Mouse (Mus musculus): ENCODE results near the gene Etfbkmt. TPM values are rescaled to one million over a fixed set of nuclear protein-coding genes. Genes with fewer than 3 reads are reported as not detected.
"Not testable (repeated sequence)": the region's sequence is repeated elsewhere in the genome, so short reads cannot be mapped to it uniquely, and the experiment has no call there.

The Etfbkmt gene
- polyA plus RNA-seq, 1 experiment from 2014 or later = 6.5 TPM

DNA sequence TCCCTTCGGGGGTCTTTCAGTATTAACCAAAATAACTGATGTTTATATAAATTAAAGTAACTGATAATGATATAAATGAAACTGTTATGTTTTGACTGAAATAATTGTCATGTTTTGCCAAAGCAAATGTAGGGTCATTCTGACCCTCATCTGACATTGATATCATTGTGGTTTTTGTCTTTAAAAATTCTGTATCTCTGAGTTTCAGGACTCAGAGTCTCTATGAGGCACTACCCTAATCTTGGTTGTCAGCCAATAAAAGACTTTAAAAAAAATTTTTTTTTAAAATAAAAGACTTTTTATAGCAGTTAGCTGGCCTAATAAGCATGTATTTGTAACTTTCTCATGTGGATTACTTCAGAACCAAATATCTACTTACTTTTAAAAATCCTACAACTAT lies 28.0 kb downstream of the Etfbkmt start:
- H3K9ac ChIP-seq = no peak overlapping the region
- no peak for ATAC-seq (ENCODE audit: low FRiP score, low read depth)
- H3K36me3 ChIP-seq = peaks cover 52% of the 10 kb centered on the region
- H3K4me1 ChIP-seq = no peaks in the 10 kb centered on the region
- no peaks in the 10 kb centered on the region for H3K9me3 ChIP-seq
- no peak overlapping the region for H3K4me2 ChIP-seq (replicated peaks)
- WGBS = 97% methylated on average over 1 of the region's 1 CpGs
- no peak overlapping the region for H3K27ac ChIP-seq
- no peak overlapping the region for H3K4me3 ChIP-seq
- H3K27me3 ChIP-seq (replicated peaks) = no peaks in the 10 kb centered on the region

DNA sequence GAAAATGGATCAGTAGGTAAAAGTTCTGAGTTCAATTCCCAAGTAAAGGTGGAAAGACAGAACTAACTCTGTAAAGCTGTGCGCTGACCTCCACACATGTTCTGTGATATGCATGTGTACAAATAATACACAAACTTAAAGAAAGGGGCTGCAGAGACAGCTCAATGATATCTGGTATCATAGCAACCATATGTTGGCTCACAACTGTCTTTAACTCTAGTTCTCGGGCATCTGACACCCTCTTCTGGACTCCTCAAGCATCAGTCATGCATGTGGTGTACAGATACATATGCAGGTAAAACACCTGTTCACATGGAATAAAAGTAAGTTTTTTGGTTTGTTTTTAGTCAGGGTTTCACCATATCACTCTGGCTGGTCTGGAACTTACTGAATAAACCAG lies 28.8 kb downstream of the Etfbkmt start:
- 96% methylated on average over 2 of the region's 2 CpGs for WGBS
- Histone ChIP-seq H3K27ac (no peak overlapping the region), H3K4me3 (no peak overlapping the region), H3K9ac (no peak overlapping the region), H3K36me3 (peaks cover 50% of the 10 kb centered on the region), H3K4me1 (no peaks in the 10 kb centered on the region), H3K27me3 (replicated peaks) (no peaks in the 10 kb centered on the region), H3K9me3 (no peaks in the 10 kb centered on the region), H3K4me2 (replicated peaks) (no peak overlapping the region)
- no peak for ATAC-seq (ENCODE audit: low FRiP score, low read depth)

DNA sequence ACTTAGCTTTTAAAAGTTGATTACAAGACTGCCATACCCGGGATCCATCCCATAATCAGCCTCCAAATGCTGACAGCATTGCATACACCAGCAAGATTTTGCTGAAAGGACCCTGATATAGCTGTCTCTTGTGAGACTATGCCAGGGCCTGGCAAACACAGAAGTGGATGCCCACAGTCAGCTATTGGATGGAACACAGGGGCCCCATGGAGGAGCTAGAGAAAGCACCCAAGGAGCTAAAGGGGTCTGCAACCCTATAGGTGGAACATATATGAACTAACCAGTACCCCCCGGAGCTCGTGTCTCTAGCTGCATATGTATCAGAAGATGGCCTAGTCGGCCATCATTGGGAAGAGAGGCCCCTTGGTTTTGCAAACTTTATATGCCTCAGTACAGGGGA lies 30.3 kb downstream of the Etfbkmt start:
- not testable (repeated sequence) for H3K4me2 ChIP-seq (replicated peaks); H3K4me1 ChIP-seq; ATAC-seq (ENCODE audit: low FRiP score, low read depth); H3K4me3 ChIP-seq; H3K9ac ChIP-seq; H3K9me3 ChIP-seq; H3K27ac ChIP-seq; H3K27me3 ChIP-seq (replicated peaks)
- WGBS = 92% methylated on average over 4 of the region's 4 CpGs
- H3K36me3 ChIP-seq = peaks cover 48% of the 10 kb centered on the region

DNA sequence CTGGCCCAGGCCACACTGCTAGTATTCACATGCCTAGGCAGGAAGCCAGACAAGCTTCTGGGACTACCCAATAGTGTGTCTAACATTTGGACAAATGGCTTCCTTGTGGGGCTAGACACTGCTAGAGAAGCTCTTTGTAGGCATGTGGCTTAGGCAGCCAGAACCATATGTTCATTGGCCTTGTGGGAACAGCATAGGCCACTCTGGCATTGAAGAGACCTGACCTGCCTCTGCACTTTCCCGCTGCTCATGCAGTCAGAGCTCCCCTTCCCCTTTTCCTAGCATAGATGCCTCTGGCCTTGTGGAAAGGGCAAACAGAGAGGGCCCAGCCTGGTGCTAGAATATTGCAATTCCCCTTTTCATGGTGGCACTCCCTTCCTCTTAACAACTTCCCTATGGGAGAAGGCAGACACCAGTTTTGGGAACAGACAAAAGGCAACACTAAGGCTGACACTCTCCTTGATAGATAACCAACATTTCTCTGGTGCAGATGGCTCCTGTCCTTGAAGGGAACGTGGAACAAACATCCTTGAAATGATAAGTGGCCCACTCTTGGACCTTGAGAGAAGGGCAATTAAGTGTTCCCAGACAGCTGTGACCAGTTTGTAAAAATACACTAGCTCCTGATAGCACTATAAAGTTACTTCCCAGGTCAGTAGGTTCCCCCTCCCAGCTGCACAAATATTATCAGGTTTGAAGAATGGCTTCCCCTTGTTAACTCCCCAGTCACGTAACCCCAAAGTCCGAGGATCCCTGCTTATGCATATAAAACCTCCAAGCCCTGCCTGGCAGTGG lies 34.4 kb downstream of the Etfbkmt start:
- H3K4me1 ChIP-seq = no peaks in the 10 kb centered on the region
- H3K4me3 ChIP-seq = no peak overlapping the region
- H3K9ac ChIP-seq = no peak overlapping the region
- WGBS = 65% methylated on average over 4 of the region's 4 CpGs
- no peaks in the 10 kb centered on the region for H3K27me3 ChIP-seq (replicated peaks)
- no peak overlapping the region for H3K4me2 ChIP-seq (replicated peaks)
- peaks cover 52% of the 10 kb centered on the region for H3K36me3 ChIP-seq
- H3K9me3 ChIP-seq = no peaks in the 10 kb centered on the region
- ATAC-seq (ENCODE audit: low FRiP score, low read depth) = no peak
- no peak overlapping the region for H3K27ac ChIP-seq

DNA sequence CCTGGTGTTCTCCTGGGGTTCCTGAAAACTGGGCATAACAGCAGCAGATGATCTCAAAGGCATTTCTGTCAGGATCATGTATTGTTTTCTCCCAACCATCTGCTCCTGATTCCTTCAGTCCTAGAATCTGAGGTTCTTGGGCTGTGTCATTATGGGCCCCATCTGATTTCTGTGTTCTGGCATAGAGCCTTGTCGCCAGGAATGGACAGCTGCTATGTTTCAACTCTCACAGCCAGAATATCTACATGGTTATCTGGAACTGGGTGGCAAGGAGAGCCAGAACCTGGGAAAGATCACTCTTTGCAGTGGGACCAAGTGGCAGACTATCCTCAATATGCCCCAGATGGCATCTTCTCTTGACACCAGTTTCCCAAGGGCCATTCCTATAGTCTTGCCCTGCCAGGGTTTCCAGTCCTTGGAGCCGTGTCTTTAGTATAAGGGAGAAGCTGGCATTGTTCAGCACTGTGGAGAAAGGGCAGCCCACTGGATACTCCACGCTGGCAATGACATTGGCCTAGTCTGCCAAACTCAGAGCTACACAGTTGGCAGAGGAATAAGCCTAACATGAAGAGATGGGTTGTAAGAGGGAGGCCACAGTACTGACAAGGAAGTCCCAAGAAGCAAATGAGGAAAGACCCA lies 35.4 kb downstream of the Etfbkmt start:
- no peaks in the 10 kb centered on the region for H3K27me3 ChIP-seq (replicated peaks)
- no peak for ATAC-seq (ENCODE audit: low FRiP score, low read depth)
- no peak overlapping the region for H3K27ac ChIP-seq
- no peak overlapping the region for H3K9ac ChIP-seq
- H3K4me2 ChIP-seq (replicated peaks) = no peak overlapping the region
- no peaks in the 10 kb centered on the region for H3K9me3 ChIP-seq
- no peak overlapping the region for H3K4me3 ChIP-seq
- H3K36me3 ChIP-seq = peaks cover 54% of the 10 kb centered on the region
- WGBS = 90% methylated on average over 3 of the region's 3 CpGs
- H3K4me1 ChIP-seq = no peaks in the 10 kb centered on the region

DNA sequence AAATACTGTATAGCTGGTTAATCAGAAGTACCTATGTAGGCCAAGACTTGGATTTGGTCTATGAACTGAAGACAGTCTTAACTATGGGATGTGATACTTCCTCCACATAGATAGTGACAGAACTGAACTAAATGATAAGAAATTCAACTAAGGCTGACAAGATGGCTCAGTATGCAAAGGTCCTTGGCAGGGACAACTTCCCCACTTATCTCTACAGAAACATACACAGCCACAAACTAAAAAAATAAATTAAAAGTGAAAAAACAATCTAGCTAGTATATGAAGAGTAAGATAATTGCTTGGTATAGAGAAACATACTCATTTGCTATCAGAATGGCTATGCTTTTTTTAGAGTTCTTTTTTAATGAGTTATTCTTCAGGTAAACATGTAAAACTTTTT lies 39.4 kb downstream of the Etfbkmt start:
- no peaks in the 10 kb centered on the region for H3K4me1 ChIP-seq
- no peak for ATAC-seq (ENCODE audit: low FRiP score, low read depth)
- H3K27me3 ChIP-seq (replicated peaks) = no peaks in the 10 kb centered on the region
- no peak overlapping the region for H3K27ac ChIP-seq
- no peaks in the 10 kb centered on the region for H3K9me3 ChIP-seq
- no peak overlapping the region for H3K9ac ChIP-seq
- no peak overlapping the region for H3K4me3 ChIP-seq
- H3K36me3 ChIP-seq = peaks cover 76% of the 10 kb centered on the region
- no peak overlapping the region for H3K4me2 ChIP-seq (replicated peaks)

DNA sequence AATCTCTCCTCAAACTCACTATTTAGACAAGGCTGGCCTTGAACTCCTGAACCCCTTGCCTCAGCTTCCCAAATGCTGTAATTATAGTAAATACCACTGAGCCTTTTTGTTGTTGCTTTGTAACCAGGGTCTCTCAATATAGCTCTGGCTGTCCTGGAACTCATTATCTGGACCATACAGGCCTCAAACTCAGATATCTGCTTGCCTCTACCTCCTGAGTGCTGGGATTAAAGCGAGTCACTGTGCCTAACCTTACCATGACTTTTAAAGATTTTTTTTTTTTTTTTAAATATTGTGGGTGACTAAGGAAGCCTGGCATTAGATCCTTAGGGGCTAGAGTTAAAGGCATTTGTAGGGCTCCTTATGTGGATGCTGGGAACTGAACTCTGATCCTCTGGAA lies 44.4 kb downstream of the Etfbkmt start:
- H3K27ac ChIP-seq = no peak overlapping the region
- H3K9me3 ChIP-seq = no peaks in the 10 kb centered on the region
- H3K9ac ChIP-seq = no peak overlapping the region
- no peak for ATAC-seq (ENCODE audit: low FRiP score, low read depth)
- H3K4me3 ChIP-seq = no peak overlapping the region
- no peaks in the 10 kb centered on the region for H3K27me3 ChIP-seq (replicated peaks)
- 91% methylated on average over 1 of the region's 1 CpGs for WGBS
- peaks cover 14% of the 10 kb centered on the region for H3K4me1 ChIP-seq
- H3K36me3 ChIP-seq = peaks cover 42% of the 10 kb centered on the region
- no peak overlapping the region for H3K4me2 ChIP-seq (replicated peaks)

DNA sequence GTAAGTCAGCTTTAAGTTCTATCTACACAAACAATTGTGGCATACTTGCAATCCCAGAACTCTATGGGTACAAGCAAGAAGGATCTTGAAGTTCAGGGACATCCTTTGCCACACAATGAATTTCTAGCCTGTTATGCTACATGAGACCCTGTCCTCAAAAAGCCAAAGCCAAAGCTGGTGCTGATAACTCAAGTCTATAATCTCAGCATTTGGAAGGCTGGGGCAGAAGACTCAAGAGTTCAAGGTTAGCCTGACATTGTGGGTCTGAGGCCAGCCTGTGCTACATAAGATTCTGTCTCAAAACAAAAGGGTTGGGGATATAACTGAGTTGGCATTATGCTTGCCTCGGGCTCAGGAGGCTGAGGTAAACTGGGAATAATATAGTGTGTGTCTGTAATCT lies 47.7 kb downstream of the Etfbkmt start:
- Histone ChIP-seq H3K4me2 (replicated peaks) (peak overlapping the region; percentile 67), H3K27me3 (replicated peaks) (no peaks in the 10 kb centered on the region), H3K27ac (no peak overlapping the region), H3K9ac (peak overlapping the region; percentile 91; the same call in 1 of the 2 replicates), H3K36me3 (peaks cover 16% of the 10 kb centered on the region), H3K4me1 (peaks cover 14% of the 10 kb centered on the region), H3K4me3 (peak overlapping the region; percentile 83), H3K9me3 (no peaks in the 10 kb centered on the region)
- WGBS = 67% methylated on average over 1 of the region's 1 CpGs
- ATAC-seq (ENCODE audit: low FRiP score, low read depth) = no peak

DNA sequence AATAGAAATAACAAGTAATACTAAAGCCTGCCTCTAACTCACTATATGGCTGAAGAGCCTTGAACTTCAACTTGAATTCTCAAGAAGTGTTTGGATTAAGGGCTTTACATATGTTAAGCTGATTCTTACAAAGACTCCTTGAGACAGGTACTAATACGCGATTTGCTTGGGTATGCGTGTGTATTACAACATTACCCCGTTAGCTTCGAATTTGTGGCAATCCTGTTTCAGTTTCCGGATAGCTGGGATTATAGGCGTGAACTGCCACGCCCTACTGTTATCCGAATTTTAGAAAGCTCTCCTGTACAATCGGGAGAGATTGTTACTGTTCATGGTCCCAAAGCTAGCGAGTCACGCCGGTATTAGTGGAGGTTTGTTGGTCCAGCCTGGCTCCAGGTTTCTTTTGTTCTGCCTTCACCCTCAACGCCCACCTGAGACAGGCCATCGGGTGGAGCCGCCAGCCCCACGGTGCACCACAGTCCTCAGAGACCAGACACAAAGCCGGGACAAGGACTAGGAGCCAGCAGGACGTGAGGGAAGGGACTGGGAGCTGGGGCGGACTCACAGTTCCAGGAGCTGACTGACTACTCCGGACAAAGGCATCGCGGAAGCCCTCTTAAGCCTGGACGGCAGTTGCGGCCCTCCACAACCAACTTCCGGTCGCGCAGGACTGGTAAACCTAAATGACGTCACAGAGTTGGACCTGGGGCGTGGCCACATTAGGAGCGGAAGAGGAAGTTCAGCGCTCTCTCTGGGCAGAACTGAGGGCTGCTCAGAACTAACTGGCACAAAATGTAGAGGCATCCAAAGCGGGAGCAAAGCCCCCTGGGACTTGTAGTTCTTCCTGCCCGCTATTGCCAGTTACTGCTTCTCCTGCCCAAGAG lies 48.6 kb downstream of the Etfbkmt start, which contains the start of gene Amn1:
Gene Amn1, minus strand, starts transcription at position 672 of the 884 bp plus-strand sequence.
- Histone ChIP-seq H3K4me2 (replicated peaks) (peak within 1 kb of the TSS; percentile 67), H3K27ac (peak within 1 kb of the TSS; percentile 94), H3K4me3 (peak within 1 kb of the TSS; percentile 83), H3K4me1 (peaks cover 14% of the 10 kb centered on the region), H3K9ac (peak within 1 kb of the TSS; percentile 91), H3K9me3 (no peaks in the 10 kb centered on the region), H3K27me3 (replicated peaks) (no peaks in the 10 kb centered on the region), H3K36me3 (peaks cover 9% of the 10 kb centered on the region; the same call in 1 of the 2 replicates)
- peak; percentile 99 for ATAC-seq (ENCODE audit: low FRiP score, low read depth)
- under 1% methylated on average over 34 of the region's 34 CpGs for WGBS

DNA sequence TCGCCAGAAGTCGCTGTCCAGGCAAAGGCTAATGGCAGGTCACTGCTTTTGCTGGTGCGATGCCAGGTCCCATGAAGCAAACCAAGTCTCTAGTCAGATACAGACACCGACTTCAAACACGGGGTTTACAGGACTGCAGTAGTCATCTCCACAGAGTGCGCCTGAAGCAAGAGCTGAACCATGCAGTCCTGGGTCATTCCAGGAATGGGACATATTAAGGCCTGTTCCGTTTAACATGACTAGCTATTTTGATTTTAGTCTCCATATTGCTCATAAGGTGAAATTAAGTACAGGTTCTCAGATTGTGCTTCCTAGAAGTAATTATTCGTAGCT lies 49.2 kb downstream of the Etfbkmt start:
- H3K27me3 ChIP-seq (replicated peaks) = no peaks in the 10 kb centered on the region
- peak overlapping the region; percentile 83 for H3K4me3 ChIP-seq
- 0 out of 2 replicates have a peak, but pooled peaks cover 4% of the 10 kb centered on the region for H3K36me3 ChIP-seq
- H3K9me3 ChIP-seq = no peaks in the 10 kb centered on the region
- H3K4me1 ChIP-seq = peaks cover 14% of the 10 kb centered on the region
- ATAC-seq (ENCODE audit: low FRiP score, low read depth) = peak; percentile 85
- H3K9ac ChIP-seq = peak overlapping the region; percentile 42; the same call in 1 of the 2 replicates
- H3K4me2 ChIP-seq (replicated peaks) = peak overlapping the region; percentile 67
- H3K27ac ChIP-seq = no peak overlapping the region
- 41% methylated on average over 8 of the region's 8 CpGs for WGBS

DNA sequence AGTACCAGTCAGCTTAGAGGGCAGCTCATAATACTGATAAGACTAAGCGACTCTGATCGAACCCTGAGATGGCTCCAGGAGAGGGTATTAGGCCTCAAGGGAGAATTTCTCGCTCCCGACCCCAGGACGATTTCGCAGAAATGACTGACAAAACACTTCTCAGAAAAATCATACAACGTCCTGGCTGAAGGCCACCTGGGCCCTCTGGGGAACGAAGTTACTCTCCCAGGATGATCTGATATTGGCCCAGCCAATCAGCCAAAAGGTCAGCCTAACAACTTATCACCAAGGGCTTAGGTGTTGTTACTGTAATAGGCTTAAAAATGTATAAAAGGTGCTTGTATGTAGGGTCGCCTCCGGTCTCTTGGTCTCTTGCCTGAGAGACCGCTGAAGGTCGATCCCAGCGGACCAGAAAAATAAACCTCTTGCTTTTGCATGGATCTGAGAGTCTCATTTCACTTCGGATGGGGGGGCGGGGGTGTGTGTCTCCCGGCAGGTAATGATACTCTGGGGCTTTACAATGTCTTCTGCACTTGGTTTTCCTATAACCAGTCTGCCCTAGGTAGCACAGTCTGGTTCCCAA lies 49.8 kb downstream of the Etfbkmt start:
- WGBS = 96% methylated on average over 16 of the region's 16 CpGs
- peaks cover 14% of the 10 kb centered on the region for H3K4me1 ChIP-seq
- H3K4me3 ChIP-seq = no peak overlapping the region
- no peak overlapping the region for H3K27ac ChIP-seq
- H3K9me3 ChIP-seq = no peaks in the 10 kb centered on the region
- no peak for ATAC-seq (ENCODE audit: low FRiP score, low read depth)
- H3K9ac ChIP-seq = no peak overlapping the region
- H3K27me3 ChIP-seq (replicated peaks) = no peaks in the 10 kb centered on the region
- 0 out of 2 replicates have a peak overlapping the region, but pooled peaks have one; percentile 67 for H3K4me2 ChIP-seq (replicated peaks)
- 0 out of 2 replicates have a peak, but pooled peaks cover under 1% of the 10 kb centered on the region for H3K36me3 ChIP-seq

DNA sequence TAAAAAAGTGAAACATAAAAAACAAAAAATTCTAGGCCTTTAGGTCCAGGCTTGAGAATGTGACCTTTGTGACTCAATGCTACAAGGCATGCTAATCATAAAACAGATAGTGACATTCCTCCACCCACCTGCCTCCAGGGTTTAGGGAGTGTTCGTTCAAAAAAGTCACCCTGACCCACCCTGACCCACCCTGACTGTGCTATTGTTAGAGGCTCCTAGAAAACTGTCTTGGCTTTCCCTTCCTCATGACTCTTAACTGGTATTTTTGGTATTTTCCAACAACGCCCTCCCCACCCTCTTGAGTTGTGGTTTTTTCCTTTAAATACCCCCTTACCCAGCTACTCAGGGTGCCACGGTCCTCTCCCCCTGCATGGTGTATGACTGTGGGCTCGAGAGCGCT lies 52.3 kb downstream of the Etfbkmt start:
- not testable (repeated sequence) for H3K4me3 ChIP-seq; ATAC-seq (ENCODE audit: low FRiP score, low read depth); H3K27ac ChIP-seq; H3K27me3 ChIP-seq (replicated peaks); H3K4me1 ChIP-seq; H3K9ac ChIP-seq; H3K4me2 ChIP-seq (replicated peaks); H3K36me3 ChIP-seq; H3K9me3 ChIP-seq
- 87% methylated on average over 5 of the region's 5 CpGs for WGBS

All from neural tube, embryonic 12.5 days (tissue).